Mouse (Mus musculus): Measurements from ENCODE around the gene Slc7a8. TPM values are rescaled to one million over a fixed set of nuclear protein-coding genes. Genes with fewer than 3 reads are reported as not detected.
A peak's percentile ranks its signal among the peaks of the same experiment; 100 is the strongest.

Gene Slc7a8
- polyA plus RNA-seq, 1 experiment from 2014 or later: 5.0 TPM

DNA sequence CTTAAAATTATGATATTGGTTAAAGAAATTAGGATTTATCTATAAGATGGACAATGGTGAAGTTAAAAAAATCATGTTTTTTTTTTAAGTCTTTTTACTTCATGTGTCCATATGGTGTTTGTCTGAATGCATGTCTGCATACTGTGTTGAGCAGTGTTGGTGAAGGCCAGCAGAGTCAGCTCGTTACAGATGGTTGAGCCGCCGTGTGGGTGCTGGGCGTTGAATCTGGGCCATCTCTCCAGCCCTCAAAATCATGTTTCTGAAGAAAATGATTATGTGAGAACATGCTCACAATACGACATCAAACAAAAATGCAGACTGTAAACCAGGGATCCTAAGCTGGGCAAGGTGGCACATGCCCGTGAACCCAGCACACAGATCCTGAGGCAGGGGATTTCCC, 51.4 kb downstream of the Slc7a8 start:
- Histone ChIP-seq H3K27ac (no peak overlapping the region), H3K9ac (no peak overlapping the region), H3K4me2 (no peak overlapping the region), H3K9me3 (no peaks in the 10 kb centered on the region), H3K4me1 (no peaks in the 10 kb centered on the region), H3K27me3 (no peaks in the 10 kb centered on the region), H3K4me3 (no peak overlapping the region), H3K36me3 (no peaks in the 10 kb centered on the region)
- WGBS: 71% methylated on average over 6 of the region's 6 CpGs
- ATAC-seq (ENCODE audit: insufficient number of reproducible peaks, low FRiP score, low TSS enrichment, low read depth): no peak

DNA sequence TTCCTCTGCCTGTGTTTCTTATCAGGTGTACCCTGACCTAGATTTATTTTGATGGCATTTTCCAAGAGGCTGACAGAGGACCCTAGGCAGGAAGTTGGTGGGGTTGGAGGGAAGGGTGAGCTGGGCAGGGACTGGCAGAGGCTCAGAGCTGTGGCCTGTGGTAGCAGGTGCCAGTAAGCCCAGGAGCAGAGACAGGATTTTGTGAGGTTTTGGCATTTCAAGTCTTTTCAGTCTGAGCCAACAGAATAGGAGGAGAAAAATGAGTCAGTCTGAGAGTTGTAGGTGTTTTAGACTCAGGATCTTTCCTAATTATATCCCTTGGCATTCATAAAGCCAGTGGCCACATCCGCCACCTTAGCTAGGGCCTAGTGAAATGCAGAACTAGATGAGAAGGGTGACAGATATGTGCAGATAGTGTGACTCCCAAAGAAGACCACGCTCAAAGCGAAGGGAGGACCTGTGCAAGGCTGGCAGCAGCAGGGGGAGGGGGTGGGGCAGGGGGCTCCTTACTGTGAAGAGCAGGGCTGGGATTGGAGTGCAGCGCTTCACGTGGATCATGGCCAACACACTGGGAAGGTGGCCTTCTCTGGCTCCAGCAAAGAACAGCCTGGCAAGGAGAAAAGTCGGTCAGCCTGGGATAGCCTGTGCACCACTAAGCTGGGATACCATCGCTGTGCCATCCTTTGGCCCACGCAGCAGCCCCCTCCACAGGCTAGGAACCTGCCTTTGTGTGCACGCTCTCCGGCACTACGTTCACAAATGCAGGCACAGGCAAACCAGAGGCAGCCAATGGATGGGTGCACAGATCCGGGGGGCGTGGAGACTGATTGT, 52.7 kb downstream of the Slc7a8 start:
- 78% methylated on average over 13 of the region's 13 CpGs for WGBS
- no peak overlapping the region for H3K4me3 ChIP-seq

DNA sequence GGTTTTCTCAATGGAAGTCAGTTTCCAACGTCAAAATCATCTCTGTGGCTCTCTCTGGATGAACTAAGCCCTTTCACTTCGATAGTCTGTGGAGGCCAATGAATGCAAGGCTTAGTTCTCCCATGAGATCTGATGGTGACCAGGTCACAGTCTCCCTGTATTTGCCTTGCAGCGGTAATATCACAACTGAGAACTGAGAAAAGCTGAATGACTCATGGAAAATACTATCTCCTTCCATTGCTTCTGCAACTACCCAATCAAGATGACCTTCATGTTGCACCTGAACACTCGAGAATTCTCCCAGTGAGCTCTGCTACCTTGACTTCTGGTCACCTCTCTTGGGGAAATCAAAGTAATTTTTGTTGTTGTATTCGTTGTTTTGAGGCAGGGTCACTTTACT, 54.2 kb downstream of the Slc7a8 start:
- Histone ChIP-seq H3K4me1 (no peaks in the 10 kb centered on the region), H3K4me2 (no peak overlapping the region), H3K9ac (no peak overlapping the region), H3K36me3 (no peaks in the 10 kb centered on the region), H3K27me3 (no peaks in the 10 kb centered on the region), H3K9me3 (no peaks in the 10 kb centered on the region), H3K27ac (no peak overlapping the region), H3K4me3 (no peak overlapping the region)
- no peak for ATAC-seq (ENCODE audit: insufficient number of reproducible peaks, low FRiP score, low TSS enrichment, low read depth)
- WGBS: 79% methylated on average over 5 of the region's 5 CpGs

More for the DNA sequence above, 52.7 kb downstream of the Slc7a8 start:
- Histone ChIP-seq H3K4me1 (no peaks in the 10 kb centered on the region), H3K27me3 (no peaks in the 10 kb centered on the region), H3K9me3 (no peaks in the 10 kb centered on the region), H3K27ac (no peak overlapping the region), H3K9ac (no peak overlapping the region), H3K36me3 (no peaks in the 10 kb centered on the region), H3K4me2 (no peak overlapping the region)
- no peak for ATAC-seq (ENCODE audit: insufficient number of reproducible peaks, low FRiP score, low TSS enrichment, low read depth)

DNA sequence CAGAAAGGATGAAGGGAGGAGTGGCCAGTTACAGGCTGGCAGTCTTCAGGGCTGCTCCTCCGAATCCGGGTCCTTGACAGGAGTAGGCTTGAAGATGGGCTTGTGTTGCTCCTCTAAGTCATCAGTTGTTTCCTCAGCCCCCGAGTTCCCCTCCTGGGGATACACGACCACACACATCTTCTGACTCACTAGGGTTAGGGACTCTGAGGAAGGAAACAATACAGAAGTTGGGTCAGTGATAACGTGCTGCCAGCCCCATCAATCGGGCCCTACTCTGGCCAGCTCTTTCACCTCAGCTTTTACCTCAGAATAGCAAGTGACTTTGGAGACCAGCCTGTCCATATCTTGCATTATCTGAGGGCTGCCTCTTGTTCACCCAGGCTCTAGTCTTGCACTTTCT, 57.7 kb downstream of the Slc7a8 start:
- Histone ChIP-seq H3K9ac (no peak overlapping the region), H3K4me1 (no peaks in the 10 kb centered on the region), H3K27me3 (no peaks in the 10 kb centered on the region), H3K4me2 (no peak overlapping the region), H3K36me3 (no peaks in the 10 kb centered on the region), H3K9me3 (no peaks in the 10 kb centered on the region), H3K4me3 (no peak overlapping the region), H3K27ac (no peak overlapping the region)
- no peak for ATAC-seq (ENCODE audit: insufficient number of reproducible peaks, low FRiP score, low TSS enrichment, low read depth)
- 80% methylated on average over 6 of the region's 6 CpGs for WGBS

DNA sequence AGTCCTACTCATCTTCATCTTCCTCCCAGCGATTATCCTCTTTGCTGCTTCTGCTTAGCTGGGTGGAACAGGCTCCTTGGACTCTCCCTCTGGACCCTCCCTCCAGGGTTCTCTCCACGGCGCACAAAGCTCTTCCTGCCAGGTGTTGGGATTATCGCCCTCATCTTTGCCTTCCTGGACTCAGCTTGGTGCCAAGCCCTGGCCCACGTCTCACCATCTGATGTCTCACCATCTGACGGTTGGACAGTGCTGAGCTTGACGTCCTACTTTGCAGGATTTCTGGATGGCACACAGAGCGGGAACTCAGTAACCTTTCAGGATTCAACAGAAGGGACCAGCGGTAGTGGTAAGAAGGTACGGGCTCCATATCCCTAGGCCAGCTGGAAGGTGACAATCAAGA, 60.0 kb downstream of the Slc7a8 start:
- peak; percentile 24; the same call in 1 of the 2 replicates for ATAC-seq (ENCODE audit: insufficient number of reproducible peaks, low FRiP score, low TSS enrichment, low read depth)
- Histone ChIP-seq H3K36me3 (no peaks in the 10 kb centered on the region), H3K4me2 (no peak overlapping the region), H3K27ac (no peak overlapping the region), H3K9me3 (no peaks in the 10 kb centered on the region), H3K27me3 (no peaks in the 10 kb centered on the region), H3K9ac (no peak overlapping the region), H3K4me1 (no peaks in the 10 kb centered on the region), H3K4me3 (no peak overlapping the region)
- 66% methylated on average over 10 of the region's 10 CpGs for WGBS

DNA sequence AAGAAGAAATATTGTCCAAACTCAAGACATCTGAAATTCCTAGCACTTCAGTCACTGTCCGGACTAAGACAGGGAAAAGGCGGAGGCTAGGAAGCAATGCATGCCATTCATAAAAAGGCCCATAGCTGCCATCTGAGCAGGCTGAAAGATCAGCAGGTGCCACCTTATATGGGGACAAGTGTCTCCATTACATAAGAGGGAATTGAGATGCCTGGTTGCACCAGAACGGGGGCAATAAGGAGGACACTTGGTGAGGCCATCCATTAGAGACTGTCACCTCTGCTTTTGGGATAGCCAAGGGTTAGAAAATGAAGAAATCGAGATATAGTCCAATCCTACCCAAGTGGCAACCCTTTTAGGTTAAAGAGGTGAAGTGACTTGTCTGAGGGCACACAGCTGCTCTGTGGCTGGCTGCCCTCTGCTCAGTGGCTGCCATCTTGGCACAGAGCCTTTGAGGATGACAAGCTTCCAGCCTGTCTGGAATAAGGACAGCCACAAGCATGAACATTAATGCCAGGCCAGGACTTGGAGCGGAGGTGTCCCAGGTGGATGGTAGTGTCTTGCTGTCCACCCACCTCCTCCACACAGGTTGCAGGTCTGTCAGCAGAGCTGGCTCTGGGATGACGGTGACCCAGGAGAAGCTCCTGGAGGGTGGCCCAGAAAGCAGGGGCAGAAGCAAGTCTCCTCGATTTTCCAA, 60.9 kb downstream of the Slc7a8 start:
- Histone ChIP-seq H3K4me3 (no peak overlapping the region), H3K9me3 (no peaks in the 10 kb centered on the region), H3K4me1 (no peaks in the 10 kb centered on the region), H3K27ac (no peak overlapping the region), H3K27me3 (no peaks in the 10 kb centered on the region), H3K4me2 (no peak overlapping the region), H3K9ac (no peak overlapping the region), H3K36me3 (no peaks in the 10 kb centered on the region)
- WGBS: 84% methylated on average over 7 of the region's 7 CpGs
- no peak for ATAC-seq (ENCODE audit: insufficient number of reproducible peaks, low FRiP score, low TSS enrichment, low read depth)

DNA sequence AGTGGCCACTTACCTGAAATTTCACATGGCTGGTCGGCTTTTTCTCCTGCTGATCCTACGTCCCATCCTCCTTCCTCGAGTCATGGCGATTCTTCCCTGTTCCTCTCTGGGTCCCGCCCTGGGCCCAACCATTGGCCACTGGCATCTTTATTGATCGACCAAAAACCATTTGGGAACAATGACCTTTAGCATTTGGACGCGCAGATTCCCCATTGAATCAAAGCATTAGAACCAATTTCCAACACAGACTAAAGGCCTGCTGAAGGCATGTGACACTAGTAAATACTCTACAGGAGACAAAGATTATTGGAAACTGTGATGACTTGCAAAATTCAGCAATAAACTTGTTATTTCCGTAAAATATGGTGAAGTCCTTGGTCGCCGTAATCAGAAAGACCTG, 61.7 kb downstream of the Slc7a8 start:
- ATAC-seq (ENCODE audit: insufficient number of reproducible peaks, low FRiP score, low TSS enrichment, low read depth): no peak
- WGBS: 91% methylated on average over 11 of the region's 11 CpGs

DNA sequence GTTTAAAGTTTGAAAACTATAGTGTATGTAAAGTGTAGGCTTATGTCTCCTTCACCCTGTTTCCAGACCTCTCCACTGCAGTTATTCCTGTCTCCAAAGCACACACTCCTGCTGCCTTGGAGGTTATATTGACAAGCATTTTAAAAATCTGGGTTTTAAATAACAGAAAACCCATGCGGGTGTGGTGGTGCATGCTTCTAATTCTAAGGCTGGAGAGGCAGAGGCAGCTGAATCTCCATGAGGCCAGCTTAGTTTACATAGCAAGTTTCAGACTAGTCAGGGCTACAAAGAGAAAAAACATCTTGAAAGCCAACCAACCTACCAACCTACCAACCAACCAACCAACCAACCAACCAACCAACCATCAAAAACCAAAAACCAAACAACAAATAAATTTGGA, 66.3 kb downstream of the Slc7a8 start:
- Histone ChIP-seq H3K27me3 (no peaks in the 10 kb centered on the region), H3K9ac (no peak overlapping the region), H3K4me1 (peaks cover 12% of the 10 kb centered on the region), H3K4me2 (no peak overlapping the region), H3K27ac (no peak overlapping the region), H3K4me3 (no peak overlapping the region), H3K9me3 (no peaks in the 10 kb centered on the region), H3K36me3 (no peaks in the 10 kb centered on the region)
- 67% methylated on average over 1 of the region's 1 CpGs for WGBS
- ATAC-seq (ENCODE audit: insufficient number of reproducible peaks, low FRiP score, low TSS enrichment, low read depth): no peak

More for the DNA sequence above, 61.7 kb downstream of the Slc7a8 start:
- no peaks in the 10 kb centered on the region for H3K36me3 ChIP-seq
- no peak overlapping the region for H3K4me3 ChIP-seq
- H3K4me1 ChIP-seq: no peaks in the 10 kb centered on the region; the same call in 1 of the 2 replicates
- H3K4me2 ChIP-seq: no peak overlapping the region
- H3K9me3 ChIP-seq: no peaks in the 10 kb centered on the region
- no peak overlapping the region for H3K9ac ChIP-seq
- no peaks in the 10 kb centered on the region for H3K27me3 ChIP-seq
- H3K27ac ChIP-seq: no peak overlapping the region

DNA sequence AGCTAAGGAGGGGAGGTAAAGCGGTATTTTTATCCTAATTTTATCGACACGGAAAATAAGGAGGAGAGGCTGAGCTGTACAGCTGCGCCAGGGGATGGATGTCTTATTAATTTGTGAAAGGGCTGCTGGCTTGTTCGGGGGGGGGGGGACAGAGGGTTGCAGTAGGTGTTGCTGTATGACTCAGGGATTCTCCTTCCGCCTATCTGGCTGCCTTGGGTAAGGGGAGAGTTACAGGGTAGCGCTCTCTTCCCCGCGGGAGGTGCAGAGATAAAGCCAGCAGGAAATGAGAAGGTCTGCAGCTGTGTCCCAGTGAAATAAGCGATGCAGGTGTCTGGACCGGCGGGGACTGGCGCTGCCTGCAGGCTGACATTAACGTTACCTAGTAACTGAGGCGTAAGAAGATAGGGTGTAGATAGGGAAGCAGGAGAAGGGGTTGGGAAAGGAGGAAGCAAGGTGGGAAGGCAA, 67.1 kb downstream of the Slc7a8 start:
- Histone ChIP-seq H3K9me3 (no peaks in the 10 kb centered on the region), H3K27me3 (no peaks in the 10 kb centered on the region), H3K4me3 (peak overlapping the region; percentile 35), H3K27ac (no peak overlapping the region), H3K4me1 (peaks cover 12% of the 10 kb centered on the region), H3K9ac (no peak overlapping the region), H3K36me3 (no peaks in the 10 kb centered on the region), H3K4me2 (peak overlapping the region; percentile 61)
- peak; percentile 31; the same call in 1 of the 2 replicates for ATAC-seq (ENCODE audit: insufficient number of reproducible peaks, low FRiP score, low TSS enrichment, low read depth)
- 3% methylated on average over 15 of the region's 15 CpGs for WGBS

DNA sequence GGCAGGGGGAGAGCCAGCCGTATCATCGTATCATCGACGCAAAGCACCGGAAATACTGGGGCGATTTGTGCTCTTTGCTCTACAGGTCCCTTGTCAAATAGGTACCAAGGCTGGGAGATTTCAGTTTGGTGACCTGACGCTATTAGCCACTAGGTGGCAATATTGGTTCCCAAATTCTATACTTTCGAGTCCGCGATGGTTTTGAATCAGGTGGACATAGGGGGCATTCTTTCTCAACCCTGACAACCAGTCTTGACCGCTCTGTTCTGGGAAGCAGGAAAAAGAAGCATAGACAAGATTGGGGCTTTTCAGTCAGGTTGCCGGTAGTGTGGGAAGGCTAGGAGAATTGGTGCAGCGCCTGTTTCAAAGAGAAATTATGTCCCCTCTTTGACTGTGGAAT, 67.6 kb downstream of the Slc7a8 start:
- H3K4me2 ChIP-seq: peak overlapping the region; percentile 61
- H3K4me1 ChIP-seq: peaks cover 12% of the 10 kb centered on the region
- no peaks in the 10 kb centered on the region for H3K9me3 ChIP-seq
- H3K4me3 ChIP-seq: peak overlapping the region; percentile 35
- H3K27ac ChIP-seq: no peak overlapping the region
- WGBS: under 1% methylated on average over 13 of the region's 13 CpGs
- no peak for ATAC-seq (ENCODE audit: insufficient number of reproducible peaks, low FRiP score, low TSS enrichment, low read depth)
- H3K36me3 ChIP-seq: no peaks in the 10 kb centered on the region
- no peaks in the 10 kb centered on the region for H3K27me3 ChIP-seq
- no peak overlapping the region for H3K9ac ChIP-seq

DNA sequence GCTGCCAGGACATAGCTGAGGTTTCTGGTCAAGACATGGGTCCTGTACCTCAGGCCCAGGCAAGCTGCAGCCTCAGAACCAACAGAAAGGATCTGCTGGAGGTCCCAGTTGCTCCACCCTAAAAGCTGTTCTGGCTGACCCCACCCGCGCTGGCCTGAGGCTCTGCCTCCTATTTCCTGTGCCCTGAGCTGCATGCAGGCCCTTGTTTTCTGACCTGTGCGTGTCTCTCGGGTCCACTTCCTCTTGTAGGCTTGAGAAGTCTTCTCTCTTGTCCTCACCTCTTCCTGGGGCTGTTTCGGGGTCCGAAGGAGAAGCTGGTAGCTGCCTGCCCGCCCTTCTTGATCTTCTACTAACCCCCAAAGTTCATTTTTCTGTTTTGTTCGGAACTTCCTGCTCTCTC, 68.9 kb downstream of the Slc7a8 start:
- Histone ChIP-seq H3K27ac (no peak overlapping the region), H3K4me3 (no peak overlapping the region), H3K9ac (no peak overlapping the region), H3K36me3 (no peaks in the 10 kb centered on the region), H3K4me1 (peaks cover 12% of the 10 kb centered on the region), H3K9me3 (no peaks in the 10 kb centered on the region), H3K27me3 (no peaks in the 10 kb centered on the region), H3K4me2 (no peak overlapping the region)
- ATAC-seq (ENCODE audit: insufficient number of reproducible peaks, low FRiP score, low TSS enrichment, low read depth): no peak
- WGBS: 73% methylated on average over 8 of the region's 8 CpGs

DNA sequence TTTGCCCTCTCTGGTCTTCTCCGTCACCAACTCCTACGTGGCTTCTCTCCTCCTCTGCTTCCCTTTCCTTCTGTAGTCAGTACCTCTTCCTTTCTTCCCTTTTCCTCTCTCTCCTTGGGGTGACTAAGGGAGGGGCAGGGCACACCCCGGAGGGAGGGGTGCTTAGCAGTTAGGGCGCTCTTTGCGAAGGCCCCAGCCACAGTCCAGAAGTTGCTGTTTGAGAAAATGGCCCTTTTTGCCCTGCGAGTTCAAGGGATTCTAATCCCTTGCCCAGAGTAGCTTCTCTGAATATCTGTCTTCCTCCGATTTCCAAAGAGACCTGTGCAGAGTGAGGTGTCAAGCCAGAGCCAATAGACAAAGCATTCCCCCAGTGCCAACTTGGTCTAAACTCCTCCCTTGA, 69.7 kb downstream of the Slc7a8 start, which contains the start of gene Cebpe:
Cebpe (minus strand) TSS at position 101 of the 400 bp plus-strand sequence.
- no peak within 1 kb of the TSS for H3K27ac ChIP-seq
- no peaks in the 10 kb centered on the region for H3K27me3 ChIP-seq
- no peak for ATAC-seq (ENCODE audit: insufficient number of reproducible peaks, low FRiP score, low TSS enrichment, low read depth)
- H3K36me3 ChIP-seq: no peaks in the 10 kb centered on the region
- 81% methylated on average over 7 of the region's 7 CpGs for WGBS
- no peak within 1 kb of the TSS for H3K9ac ChIP-seq
- H3K4me3 ChIP-seq: no peak within 1 kb of the TSS
- no peaks in the 10 kb centered on the region for H3K9me3 ChIP-seq
- H3K4me2 ChIP-seq: no peak within 1 kb of the TSS
- peaks cover 14% of the 10 kb centered on the region for H3K4me1 ChIP-seq

All from limb, embryonic 15.5 days (tissue).